Mouse (Mus musculus): ENCODE results near the gene Vmn1r86.
A peak's percentile ranks its signal among the peaks of the same experiment; 100 is the strongest.

DNA sequence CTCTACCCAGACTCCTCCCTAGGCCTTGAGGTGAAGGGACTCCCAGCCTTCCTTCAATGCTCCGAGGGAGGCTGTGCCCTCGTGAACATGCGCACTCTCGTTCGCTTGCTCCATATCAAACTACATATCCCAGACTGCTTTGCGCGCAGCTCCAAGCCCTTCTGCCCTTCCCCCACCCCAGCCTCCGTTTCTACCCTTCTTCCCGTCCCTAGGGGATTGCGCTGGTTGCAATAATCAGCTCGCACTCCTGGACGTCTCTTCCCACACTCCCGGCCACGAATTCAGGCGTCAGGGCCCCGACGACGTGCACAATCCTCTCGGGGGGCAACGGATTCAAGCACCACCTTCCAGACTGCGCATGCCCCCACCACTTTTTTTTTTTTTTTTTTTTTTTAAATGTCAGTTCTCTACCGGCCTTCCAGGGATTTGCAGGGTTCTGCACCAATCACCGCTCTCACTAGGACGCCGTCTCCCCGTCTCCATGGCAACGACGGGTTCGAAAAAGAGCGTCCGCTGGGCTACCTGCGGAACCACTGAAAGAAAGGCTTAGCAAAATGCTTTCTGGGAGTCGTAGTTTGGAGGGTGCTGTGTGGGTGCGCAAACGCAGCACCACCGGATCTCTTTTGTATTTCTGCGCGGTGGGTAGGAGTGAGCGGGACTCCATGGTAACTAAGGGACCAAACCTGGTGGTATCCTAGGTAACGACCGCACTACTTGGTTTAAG is 65.3 kb downstream of the Vmn1r86 start, which contains the start of gene Mzf1:
- TF ChIP-seq CTCF (IDR thresholded peaks at IDR 0.05 in 2 of 3, conservative IDR thresholded peaks at IDR 0.05 in 1 of 3; ENCODE audit: control insufficient read depth in 1 of 3, insufficient read depth in 1 of 3, low read depth in 2 of 3, low read length in 3 of 3, poor library complexity in 1 of 3, severe bottlenecking in 1 of 3), result no peak
- TF ChIP-seq CHD1 (IDR thresholded peaks at IDR 0.05; ENCODE audit: low read depth, low read length), result no peak
- no peak for TF ChIP-seq MAFK (IDR thresholded peaks at IDR 0.05; ENCODE audit: borderline replicate concordance, low read depth, low read length)
- peak; percentile 47 to 83; a peak in 2 of 4 replicates for TF ChIP-seq POLR2A (IDR thresholded peaks at IDR 0.05; ENCODE audit: control insufficient read depth in 1 of 2, insufficient read depth in 1 of 2, low read depth in 1 of 2, low read length in 2 of 2, poor library complexity in 1 of 2)
- no peak for TF ChIP-seq UBTF (IDR thresholded peaks at IDR 0.05; ENCODE audit: borderline replicate concordance, insufficient read depth, low read depth, low read length)
- no peak for TF ChIP-seq ZMIZ1 (IDR thresholded peaks at IDR 0.05; ENCODE audit: low read depth, low read length)
- no peak for TF ChIP-seq BHLHE40 (IDR thresholded peaks at IDR 0.05; ENCODE audit: borderline replicate concordance, low read depth, low read length)
- 0 out of 4 replicates have a peak, but pooled peaks of 1 of the 2 experiments have one; percentile 3 for TF ChIP-seq EP300 (IDR thresholded peaks at IDR 0.05; ENCODE audit: low read depth in 1 of 2, low read length in 2 of 2)
- no peak; the same call in 1 of the 2 replicates for TF ChIP-seq MAZ (IDR thresholded peaks at IDR 0.05; ENCODE audit: low read depth, low read length)
- TF ChIP-seq POLR2AphosphoS2 (IDR thresholded peaks at IDR 0.05; ENCODE audit: low read length), result peak; percentile 50; the same call in 1 of the 2 replicates
- peak; percentile 79 for TF ChIP-seq NRF1 (IDR thresholded peaks at IDR 0.05; ENCODE audit: insufficient read depth, low read depth, low read length, poor library complexity, severe bottlenecking)
- TF ChIP-seq TAL1 (IDR thresholded peaks at IDR 0.05; ENCODE audit: low read length), result no peak
- TF ChIP-seq USF1 (IDR thresholded peaks at IDR 0.05; ENCODE audit: low read depth, low read length), result 0 out of 2 replicates have a peak, but pooled peaks have one; percentile 36

Measured in MEL (cell line).